ENCODE assay signal across 8 mouse cellular contexts in genomic region chr11:51785926-51786325, GRCm38 (mm10). TPM values are rescaled to one million over a fixed set of nuclear protein-coding genes. Genes with fewer than 3 reads are reported as not detected.
DNase-seq lines count a peak whose midpoint lies in the region; ATAC-seq lines count a peak whose summit lies in the region.

No protein-coding gene starts in this region.

- no peak overlapping the region for H3K27ac ChIP-seq in forebrain, embryonic 10.5 days
- no peak overlapping the region for H3K27ac ChIP-seq in forebrain, embryonic 15.5 days (replicated peaks)
- no peak overlapping the region for H3K27ac ChIP-seq in neural tube, embryonic 11.5 days (ENCODE audit: low read depth, low read length)
- no peak overlapping the region for H3K27ac ChIP-seq in liver, embryonic 13.5 days

- WGBS in forebrain, embryonic 10.5 days: 89% methylated on average over 6 of the region's 6 CpGs
- WGBS in forebrain, embryonic 15.5 days: 89% methylated on average over 6 of the region's 6 CpGs
- 91% methylated on average over 6 of the region's 6 CpGs for WGBS in neural tube, embryonic 11.5 days
- 87% methylated on average over 6 of the region's 6 CpGs for WGBS in liver, embryonic 13.5 days (ENCODE audit: insufficient replicate concordance)

- no peak overlapping the region for H3K9ac ChIP-seq in forebrain, embryonic 15.5 days (replicated peaks)
- no peak overlapping the region for H3K9ac ChIP-seq in neural tube, embryonic 11.5 days (ENCODE audit: low read length)
- no peak overlapping the region for H3K9ac ChIP-seq in liver, embryonic 13.5 days

- H3K9me3 ChIP-seq in forebrain, embryonic 10.5 days: no peaks in the 10 kb centered on the region
- no peaks in the 10 kb centered on the region for H3K9me3 ChIP-seq in forebrain, embryonic 15.5 days
- no peaks in the 10 kb centered on the region for H3K9me3 ChIP-seq in neural tube, embryonic 11.5 days (ENCODE audit: control insufficient read depth, low read length)
- H3K9me3 ChIP-seq in liver, embryonic 13.5 days (replicated peaks): no peaks in the 10 kb centered on the region

- no peak overlapping the region for H3K4me3 ChIP-seq in forebrain, embryonic 10.5 days
- no peak overlapping the region for H3K4me3 ChIP-seq in forebrain, embryonic 15.5 days
- H3K4me3 ChIP-seq in neural tube, embryonic 11.5 days (ENCODE audit: low read depth, low read length): no peak overlapping the region
- H3K4me3 ChIP-seq in liver, embryonic 13.5 days (replicated peaks): no peak overlapping the region

- H3K27me3 ChIP-seq in forebrain, embryonic 10.5 days (ENCODE audit: poor library complexity, severe bottlenecking): no peaks in the 10 kb centered on the region
- H3K27me3 ChIP-seq in forebrain, embryonic 15.5 days: no peaks in the 10 kb centered on the region
- no peaks in the 10 kb centered on the region for H3K27me3 ChIP-seq in neural tube, embryonic 11.5 days (ENCODE audit: control insufficient read depth, insufficient read depth, low read length)
- H3K27me3 ChIP-seq in liver, embryonic 13.5 days: no peaks in the 10 kb centered on the region
- H3K27me3 ChIP-seq in splenic B cell, adult 2 months (ENCODE audit: control insufficient read depth, insufficient read depth, low read length, poor library complexity, severe bottlenecking): no peaks in the 10 kb centered on the region

- H3K4me2 ChIP-seq in forebrain, embryonic 15.5 days (replicated peaks): no peak overlapping the region
- no peak overlapping the region for H3K4me2 ChIP-seq in neural tube, embryonic 11.5 days (ENCODE audit: low read depth)
- H3K4me2 ChIP-seq in liver, embryonic 13.5 days: no peak overlapping the region

- ATAC-seq in forebrain, embryonic 15.5 days (replicated peaks): no peak
- no peak for ATAC-seq in neural tube, embryonic 11.5 days (ENCODE audit: insufficient read depth, low FRiP score, low TSS enrichment)
- no peak for ATAC-seq in liver, embryonic 13.5 days (ENCODE audit: low read depth)

- no peaks in the 10 kb centered on the region for H3K4me1 ChIP-seq in forebrain, embryonic 10.5 days
- H3K4me1 ChIP-seq in forebrain, embryonic 15.5 days: no peaks in the 10 kb centered on the region
- H3K4me1 ChIP-seq in neural tube, embryonic 11.5 days (ENCODE audit: control insufficient read depth, insufficient read depth, low read length): no peaks in the 10 kb centered on the region
- no peaks in the 10 kb centered on the region for H3K4me1 ChIP-seq in liver, embryonic 13.5 days (replicated peaks)

- peaks cover 87% of the 10 kb centered on the region for H3K36me3 ChIP-seq in forebrain, embryonic 10.5 days (replicated peaks)
- peaks cover 56% of the 10 kb centered on the region for H3K36me3 ChIP-seq in forebrain, embryonic 15.5 days
- no peaks in the 10 kb centered on the region for H3K36me3 ChIP-seq in neural tube, embryonic 11.5 days (ENCODE audit: control insufficient read depth, insufficient read depth, low read length)
- peaks cover 73% of the 10 kb centered on the region for H3K36me3 ChIP-seq in liver, embryonic 13.5 days
- H3K36me3 ChIP-seq in splenic B cell, adult 2 months (ENCODE audit: control insufficient read depth, insufficient read depth, low read length, poor library complexity, severe bottlenecking): peaks cover 23% of the 10 kb centered on the region

- DNase-seq in forebrain, embryonic 10.5 days (ENCODE audit: extremely low spot score, low spot score): peak; percentile 40
- DNase-seq in neural tube, embryonic 11.5 days (ENCODE audit: low spot score): peak; percentile 44
- DNase-seq in neural tube, embryonic 10.5 days (ENCODE audit: extremely low spot score, low spot score): no peak
- peak; percentile 51 for DNase-seq in c-Kit-positive CD71-negative TER-119-negative erythroid progenitor cells, embryonic 14.5 days (ENCODE audit: low read depth)
- DNase-seq in liver, embryonic 13.5 days: peak; percentile 48
- peak; percentile 55 for DNase-seq in splenic B cell, adult 2 months (ENCODE audit: low read depth, low spot score)
- no peak for DNase-seq in heart, adult 9 months (ENCODE audit: low spot score in 2 of 2)

RNA-seq across cellular contexts. Expression of gene Sar1b, which starts 22.4 kb away (rescaled TPM):
- polyA plus RNA-seq in forebrain, embryonic 10.5 days (2016; fragmentation: Nextera tagmentation; extraction: Ambion mirVana): 112 and 114 TPM in 2 replicates
- polyA plus RNA-seq in forebrain, embryonic 15.5 days (2015; fragmentation: Nextera tagmentation; extraction: Ambion mirVana): 145 and 151 TPM in 2 replicates
- 124 and 126 TPM in 2 replicates for polyA plus RNA-seq in neural tube, embryonic 11.5 days (2014; fragmentation: Nextera tagmentation; extraction: Ambion mirVana)
- 90.3 and 101 TPM in 2 replicates for polyA plus RNA-seq in liver, embryonic 13.5 days (2015; fragmentation: Nextera tagmentation; extraction: Ambion mirVana)

RNA-seq across cellular contexts. Expression of gene Sec24a, which starts 22.5 kb away (rescaled TPM):
- 12.8 and 14.0 TPM in 2 replicates for polyA plus RNA-seq in forebrain, embryonic 10.5 days (2016; fragmentation: Nextera tagmentation; extraction: Ambion mirVana)
- polyA plus RNA-seq in forebrain, embryonic 15.5 days (2015; fragmentation: Nextera tagmentation; extraction: Ambion mirVana): 10.7 and 10.9 TPM in 2 replicates
- polyA plus RNA-seq in neural tube, embryonic 11.5 days (2014; fragmentation: Nextera tagmentation; extraction: Ambion mirVana): 14.1 and 14.9 TPM in 2 replicates
- 5.8 and 8.4 TPM in 2 replicates for polyA plus RNA-seq in liver, embryonic 13.5 days (2015; fragmentation: Nextera tagmentation; extraction: Ambion mirVana)

Comparison
In these comparisons a context has a peak if more than half of its experiments do, and no peak if none do; other contexts are left out.
1. DNase-seq: peak in forebrain, embryonic 10.5 days (single experiment), neural tube, embryonic 11.5 days (single experiment), c-Kit-positive CD71-negative TER-119-negative erythroid progenitor cells, embryonic 14.5 days (single experiment), liver, embryonic 13.5 days (single experiment) and splenic B cell, adult 2 months (single experiment); none in neural tube, embryonic 10.5 days (single experiment) and heart, adult 9 months (0 of 2).